Mouse (Mus musculus) erythroblast, embryonic 14.5 days (primary cell): ENCODE results near the gene Sarnp.

Source experiments
- GATA1 ChIP-seq: IDR thresholded peaks from 2 replicates; pipeline ENCODE4 v1.6.1; 2012; ENCODE audit warnings: low read length, inconsistent platforms, mixed read lengths
- TAL1 ChIP-seq: IDR thresholded peaks from 3 replicates; pipeline ENCODE4 v1.6.1; 2012; ENCODE audit warnings: low read length, inconsistent platforms, mixed read lengths

DNA sequence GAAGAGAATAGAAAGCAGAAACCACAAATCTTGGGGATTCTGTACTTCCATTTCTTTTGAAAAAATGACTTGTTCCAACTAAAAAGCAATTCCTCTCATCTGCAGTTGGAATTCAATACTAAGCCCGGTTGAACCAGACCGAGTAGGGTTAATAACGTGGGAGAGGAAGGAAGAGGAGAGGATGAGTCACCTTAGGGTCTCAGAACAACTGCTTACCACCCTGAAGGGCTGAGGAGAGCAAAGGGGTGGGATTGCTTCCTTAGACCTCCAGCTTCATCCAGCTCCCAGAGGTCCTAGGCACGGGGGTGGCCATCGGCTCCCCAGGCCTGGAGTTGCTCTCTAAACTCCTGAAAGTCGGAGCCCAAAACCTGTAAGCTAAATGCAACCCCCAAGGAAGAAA is 13.8 kb upstream of the Sarnp start:
- no peak for TF ChIP-seq TAL1
- TF ChIP-seq GATA1: no peak
